Mouse (Mus musculus): ENCODE results near the gene 1700092M07Rik. TPM values are rescaled to one million over a fixed set of nuclear protein-coding genes. Genes with fewer than 3 reads are reported as not detected.
A peak's percentile ranks its signal among the peaks of the same experiment; 100 is the strongest.
"Not testable (repeated sequence)": the region's sequence is repeated elsewhere in the genome, so short reads cannot be mapped to it uniquely, and the experiment has no call there.

1700092M07Rik gene
- polyA plus RNA-seq, 2 experiments: 0.63 to 0.65 TPM

GRCm38 (mm10) chr19:8726609-8727390 is 13.7 kb upstream of the 1700092M07Rik start:
- no peak overlapping the region for H3K4me3 ChIP-seq (ENCODE audit: insufficient read depth in 1 of 2, low read depth in 2 of 2, low read length in 2 of 2)
- H3K27ac ChIP-seq: 0 out of 2 replicates have a peak overlapping the region, but pooled peaks have one; percentile 12
- TF ChIP-seq EP300 (IDR thresholded peaks at IDR 0.05; ENCODE audit: low read depth): no peak; the same call in 1 of the 2 replicates
- no peak for TF ChIP-seq CTCF (IDR thresholded peaks at IDR 0.05; ENCODE audit: low read depth)
- 11% methylated on average over 3 of the region's 3 CpGs for WGBS (ENCODE audit: insufficient replicate concordance)
- ATAC-seq (ENCODE audit: insufficient read depth): no peak
- H3K4me2 ChIP-seq (ENCODE audit: low read depth): peak overlapping the region; percentile 87; the same call in 1 of the 2 replicates
- peaks cover 34% of the 10 kb centered on the region for H3K36me3 ChIP-seq (replicated peaks; ENCODE audit: control insufficient read depth, insufficient read depth, low read depth)
- DNase-seq (ENCODE audit: low read depth in 3 of 3, low spot score in 3 of 3): no peak
- H3K9ac ChIP-seq (replicated peaks): no peak overlapping the region; the same call in 1 of the 2 replicates
- H3K4me1 ChIP-seq (replicated peaks; ENCODE audit: control insufficient read depth in 2 of 2, insufficient read depth in 2 of 2, low read length in 1 of 2): peaks cover 7 to 19% of the 10 kb centered on the region in 2 experiments
- no peaks in the 10 kb centered on the region for H3K9me3 ChIP-seq (ENCODE audit: control insufficient read depth, low read length)
- no peaks in the 10 kb centered on the region for H3K27me3 ChIP-seq (ENCODE audit: control insufficient read depth, insufficient read depth, low read length)

DNA sequence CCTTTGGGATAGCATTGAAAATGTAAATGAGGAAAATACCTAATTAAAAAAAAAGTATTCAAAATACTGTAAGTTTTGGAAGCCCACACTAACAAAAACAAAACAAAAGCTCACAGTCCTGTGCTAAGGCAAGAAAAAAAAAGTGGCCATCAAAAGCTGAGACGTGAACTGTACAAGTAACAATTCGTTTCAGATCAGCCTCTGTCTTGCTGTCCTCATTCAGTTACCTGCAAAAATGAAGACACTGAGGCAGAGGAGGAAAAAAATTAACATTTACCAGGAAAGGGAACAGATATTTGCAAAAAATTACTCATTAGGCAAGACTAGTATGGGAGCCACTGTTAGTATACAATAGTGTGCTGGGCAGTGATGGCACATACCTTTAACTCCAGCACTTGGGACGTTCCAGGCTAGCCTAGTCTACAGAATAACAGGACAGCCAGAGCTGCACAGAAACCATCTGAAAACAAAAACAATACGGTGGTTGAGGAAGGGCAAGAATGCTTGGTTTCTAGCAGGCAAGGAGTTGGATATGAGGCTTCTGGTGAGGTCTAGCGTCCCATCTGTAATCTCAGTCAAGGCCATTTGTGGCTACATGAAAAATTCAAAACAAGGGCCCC is 12.9 kb upstream of the 1700092M07Rik start:
- Histone ChIP-seq H3K4me1 (replicated peaks; ENCODE audit: control insufficient read depth in 2 of 2, insufficient read depth in 2 of 2, low read length in 1 of 2) (peaks cover 3 to 14% of the 10 kb centered on the region in 2 experiments; a peak in 3 of 4 replicates), H3K4me2 (ENCODE audit: low read depth) (no peak overlapping the region), H3K27me3 (ENCODE audit: control insufficient read depth, insufficient read depth, low read length) (no peaks in the 10 kb centered on the region), H3K4me3 (ENCODE audit: insufficient read depth in 1 of 2, low read depth in 2 of 2, low read length in 2 of 2) (no peak overlapping the region), H3K36me3 (replicated peaks; ENCODE audit: control insufficient read depth, insufficient read depth, low read depth) (peaks cover 34% of the 10 kb centered on the region), H3K9me3 (ENCODE audit: control insufficient read depth, low read length) (no peaks in the 10 kb centered on the region), H3K27ac (peak overlapping the region; percentile 25), H3K9ac (replicated peaks) (no peak overlapping the region)
- no peak for ATAC-seq (ENCODE audit: insufficient read depth)
- 10% methylated on average over 5 of the region's 5 CpGs for WGBS (ENCODE audit: insufficient replicate concordance)
- TF ChIP-seq CTCF (IDR thresholded peaks at IDR 0.05; ENCODE audit: low read depth) (no peak), EP300 (IDR thresholded peaks at IDR 0.05; ENCODE audit: low read depth) (no peak)
- DNase-seq (ENCODE audit: low read depth in 3 of 3, low spot score in 3 of 3): no peak

GRCm38 (mm10) chr19:8728335-8729099 is 12.0 kb upstream of the 1700092M07Rik start:
- H3K27ac ChIP-seq; H3K27me3 ChIP-seq (ENCODE audit: control insufficient read depth, insufficient read depth, low read length); H3K9me3 ChIP-seq (ENCODE audit: control insufficient read depth, low read length); H3K4me3 ChIP-seq (ENCODE audit: insufficient read depth in 1 of 2, low read depth in 2 of 2, low read length in 2 of 2); DNase-seq (ENCODE audit: low read depth in 3 of 3, low spot score in 3 of 3); H3K9ac ChIP-seq (replicated peaks); H3K4me2 ChIP-seq (ENCODE audit: low read depth); ATAC-seq (ENCODE audit: insufficient read depth): not testable (repeated sequence)
- 48% methylated on average over 3 of the region's 3 CpGs for WGBS (ENCODE audit: insufficient replicate concordance)
- Histone ChIP-seq H3K36me3 (replicated peaks; ENCODE audit: control insufficient read depth, insufficient read depth, low read depth) (peaks cover 34% of the 10 kb centered on the region), H3K4me1 (replicated peaks; ENCODE audit: control insufficient read depth in 2 of 2, insufficient read depth in 2 of 2, low read length in 1 of 2) (peaks cover 3 to 14% of the 10 kb centered on the region in 2 experiments; a peak in 3 of 4 replicates)

- DNase-seq (ENCODE audit: low read depth in 3 of 3, low spot score in 3 of 3) (no peak), ATAC-seq (ENCODE audit: insufficient read depth) (no peak)
- Histone ChIP-seq H3K27ac (no peak overlapping the region), H3K4me2 (ENCODE audit: low read depth) (no peak overlapping the region), H3K9ac (replicated peaks) (no peak overlapping the region), H3K9me3 (ENCODE audit: control insufficient read depth, low read length) (no peaks in the 10 kb centered on the region), H3K4me3 (ENCODE audit: insufficient read depth in 1 of 2, low read depth in 2 of 2, low read length in 2 of 2) (no peak overlapping the region), H3K27me3 (ENCODE audit: control insufficient read depth, insufficient read depth, low read length) (no peaks in the 10 kb centered on the region), H3K4me1 (replicated peaks; ENCODE audit: control insufficient read depth in 2 of 2, insufficient read depth in 2 of 2, low read length in 1 of 2) (peaks cover 2 to 5% of the 10 kb centered on the region in 2 experiments; a peak in 2 of 4 replicates), H3K36me3 (replicated peaks; ENCODE audit: control insufficient read depth, insufficient read depth, low read depth) (peaks cover 15% of the 10 kb centered on the region)
- WGBS (ENCODE audit: insufficient replicate concordance): 28% methylated on average over 3 of the region's 3 CpGs
- no peak for TF ChIP-seq EP300 (IDR thresholded peaks at IDR 0.05; ENCODE audit: low read depth)
- no peak for TF ChIP-seq CTCF (IDR thresholded peaks at IDR 0.05; ENCODE audit: low read depth)
Observed at GRCm38 (mm10) chr19:8734334-8734733, 6.2 kb upstream of the 1700092M07Rik start.

Data from liver, embryonic 14.5 days (tissue).